ENCODE assay signal across 7 mouse cellular contexts in the genomic region with DNA sequence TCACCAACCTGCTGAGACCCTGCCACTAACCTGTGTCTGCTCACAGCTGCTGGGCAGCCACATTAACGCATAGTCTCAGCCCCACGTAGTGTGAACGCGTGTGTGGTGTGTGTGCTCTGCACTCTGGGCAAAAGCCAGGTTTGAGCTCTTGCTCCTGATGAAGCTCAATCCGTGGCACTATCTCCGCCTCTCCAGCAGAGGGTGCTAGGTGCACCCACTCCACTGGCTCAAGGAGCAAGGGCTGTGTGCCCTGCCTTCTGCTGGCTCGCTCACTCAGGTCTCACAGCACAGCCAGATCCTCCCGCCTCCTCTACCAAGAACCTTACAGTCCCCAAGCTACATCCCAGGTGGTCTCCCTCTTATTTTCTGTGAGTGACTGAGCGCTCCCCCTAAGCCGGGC. TPM values are rescaled to one million over a fixed set of nuclear protein-coding genes. Genes with fewer than 3 reads are reported as not detected.
DNase-seq lines count a peak whose midpoint lies in the region; ATAC-seq and TF ChIP-seq lines count a peak whose summit lies in the region.

No protein-coding gene starts in this region.

- no peak overlapping the region for H3K9ac ChIP-seq in CH12.LX (ENCODE audit: insufficient read depth, low read depth)
- no peak overlapping the region for H3K9ac ChIP-seq in liver, embryonic 16.5 days (ENCODE audit: low read depth, low read length)

- H3K9me3 ChIP-seq in CH12.LX (replicated peaks; ENCODE audit: low read length): no peaks in the 10 kb centered on the region
- H3K9me3 ChIP-seq in liver, embryonic 16.5 days (replicated peaks; ENCODE audit: control insufficient read depth, low read length): no peaks in the 10 kb centered on the region

- peaks cover 9 to 28% of the 10 kb centered on the region in 2 experiments for H3K4me1 ChIP-seq in CH12.LX (ENCODE audit: control insufficient read depth in 1 of 2, insufficient read depth in 2 of 2)
- no peaks in the 10 kb centered on the region for H3K4me1 ChIP-seq in liver, embryonic 16.5 days (ENCODE audit: control insufficient read depth, low read depth, low read length)

- peak; percentile 30 for ATAC-seq in liver, embryonic 16.5 days (ENCODE audit: low read depth)

- H3K4me3 ChIP-seq in CH12.LX (replicated peaks in 1 of 3; ENCODE audit: low read depth in 2 of 3, low read length in 2 of 3, poor library complexity in 1 of 3): no peak overlapping the region
- no peak overlapping the region for H3K4me3 ChIP-seq in liver, embryonic 16.5 days (ENCODE audit: low read depth, low read length)

- peak; percentile 63 for DNase-seq in 416B (ENCODE audit: low read depth)
- DNase-seq in CH12.LX (ENCODE audit: extremely low read depth): peak; percentile 59
- DNase-seq in cerebellum, adult 9-10 months: peak; percentile 86
- DNase-seq in gastrocnemius, postnatal 14 days: peak; percentile 69
- peak; percentile 61 to 81 for DNase-seq in kidney, postnatal 25 days
- peak; percentile 67 for DNase-seq in retina, embryonic 14.5 days (ENCODE audit: low spot score)

- no peak for TF ChIP-seq POLR2A in CH12.LX (IDR thresholded peaks at IDR 0.05; ENCODE audit: low read depth, low read length)

- H3K27ac ChIP-seq in CH12.LX (ENCODE audit: insufficient read depth, low read depth): no peak overlapping the region
- H3K27ac ChIP-seq in liver, embryonic 16.5 days (ENCODE audit: low read length): no peak overlapping the region

- H3K27me3 ChIP-seq in CH12.LX (replicated peaks): no peaks in the 10 kb centered on the region
- no peaks in the 10 kb centered on the region for H3K27me3 ChIP-seq in liver, embryonic 16.5 days (ENCODE audit: control insufficient read depth, insufficient read depth, low read depth, low read length)

- no peaks in the 10 kb centered on the region for H3K79me2 ChIP-seq in CH12.LX (replicated peaks; ENCODE audit: control insufficient read depth, extremely low read depth, insufficient read depth, poor library complexity, severe bottlenecking)

- TF ChIP-seq RAD21 in CH12.LX (IDR thresholded peaks at IDR 0.05; ENCODE audit: low read depth, low read length): peak; percentile 53

- in situ Hi-C loops in CH12.LX (cut with MboI; ENCODE audit: low pct_ligation_motif_present, low pct_unique_long_range_greater_than_20kb, low sequenced_read_pairs): loop anchor here (10.0 kb wide), 1 partner anchor 204 kb away; no protein-coding TSS in a partner anchor

- intact Hi-C loops in gastrocnemius, postnatal 14 days (cut with DNase I; ENCODE audit: low total_unique reads): no loop called here

- dilution Hi-C loops in CH12.LX (cut with MboI; ENCODE audit: extremely low pct_ligation_motif_present, extremely low pct_unique_long_range_greater_than_20kb, low sequenced_read_pairs): no loop called here

- peak; percentile 75 to 76 for TF ChIP-seq CTCF in CH12.LX (conservative IDR thresholded peaks at IDR 0.05 in 1 of 2, IDR thresholded peaks at IDR 0.05 in 1 of 2; ENCODE audit: low read depth in 2 of 2, low read length in 2 of 2)

- no peak overlapping the region for H3K4me2 ChIP-seq in CH12.LX (ENCODE audit: insufficient read depth, low read depth, poor library complexity, severe bottlenecking)
- no peak overlapping the region for H3K4me2 ChIP-seq in liver, embryonic 16.5 days (ENCODE audit: low read depth, low read length)

- no peak for TF ChIP-seq EP300 in CH12.LX (IDR thresholded peaks at IDR 0.05; ENCODE audit: low read length)

- H3K36me3 ChIP-seq in CH12.LX (replicated peaks in 1 of 2; ENCODE audit: control insufficient read depth in 1 of 2, insufficient read depth in 1 of 2, low read length in 1 of 2): peaks cover 61 to 81% of the 10 kb centered on the region in 2 experiments
- no peaks in the 10 kb centered on the region; the same call in none of the 2 replicates for H3K36me3 ChIP-seq in liver, embryonic 16.5 days (ENCODE audit: control insufficient read depth, insufficient read depth)

- 63% methylated on average over 10 of the region's 10 CpGs for WGBS in liver, embryonic 16.5 days (ENCODE audit: insufficient replicate concordance)

TF ChIP-seq in CH12.LX, 34 proteins besides CTCF, POLR2A, EP300 and RAD21:
- no peak for TF ChIP-seq IRF4 (IDR thresholded peaks at IDR 0.05; ENCODE audit: low read depth, low read length)
- peak; percentile 63 for TF ChIP-seq SMC3 (IDR thresholded peaks at IDR 0.05; ENCODE audit: low read depth, low read length)
- no peak for TF ChIP-seq CHD1 (IDR thresholded peaks at IDR 0.05; ENCODE audit: low read depth, low read length)
- TF ChIP-seq ZC3H11A (IDR thresholded peaks at IDR 0.05; ENCODE audit: low read depth, low read length): no peak

RNA-seq across cellular contexts. Expression of gene Pqlc2, which starts 21.5 kb away (rescaled TPM):
- total RNA-seq in CH12.LX (2012; rRNA removed) (6.2 and 7.1 TPM in 2 replicates), CH12.LX (2014; rRNA removed) (6.5 and 6.8 TPM in 2 replicates)
- polyA plus RNA-seq in CH12.LX (2012; ENCODE audit: insufficient read length, low read depth): 7.4 and 8.1 TPM in 2 replicates
- 1 to 10 TPM; 6.0 to 6.4 TPM for total RNA-seq in gastrocnemius, postnatal 14 days (2021)
- polyA plus RNA-seq in liver, embryonic 16.5 days (2015; fragmentation: Nextera tagmentation; extraction: Ambion mirVana): 14.1 and 14.4 TPM in 2 replicates

RNA-seq across cellular contexts. Expression of gene Akr7a5, which starts 21.5 kb away (rescaled TPM):
- 30.4 and 37.7 TPM in 2 replicates for total RNA-seq in CH12.LX (2012; rRNA removed)
- total RNA-seq in CH12.LX (2014; rRNA removed): 16.7 and 24.2 TPM in 2 replicates
- polyA plus RNA-seq in CH12.LX (2012; ENCODE audit: insufficient read length, low read depth): 27.0 and 27.7 TPM in 2 replicates
- 10 to 100 TPM; 34.2 to 37.4 TPM for total RNA-seq in gastrocnemius, postnatal 14 days (2021)
- 58.1 and 74.1 TPM in 2 replicates for polyA plus RNA-seq in liver, embryonic 16.5 days (2015; fragmentation: Nextera tagmentation; extraction: Ambion mirVana)
